Mouse (Mus musculus) left cerebral cortex, adult 8-10 months (tissue): Measurements from ENCODE around the gene Snx33. TPM values are rescaled to one million over a fixed set of nuclear protein-coding genes. Genes with fewer than 3 reads are reported as not detected.

Source experiments
- DNase-seq, 2 experiments: peaks; one replicate each; pipeline ENCODE4 v3.0.0; 2022; ENCODE audit warnings: low spot score in 2 of 2
- total RNA-seq, 4 experiments: library from RNA; stranded (reverse); gene quantifications; 2 replicates each; pipeline ENCODE4 v1.2.4; 2022

Snx33 gene
- total RNA-seq, 4 experiments from 2014 or later = 7.9 to 10.5 (median 8.9) TPM

- DNase-seq = peak in 1 of 2 experiments; percentile 48
These were observed 36.6 kb downstream of the Snx33 start for GRCm38 (mm10) chr9:56891517-56892011.

- no peak for DNase-seq
These were observed 37.5 kb downstream of the Snx33 start for GRCm38 (mm10) chr9:56890522-56891250.

GRCm38 (mm10) chr9:56889817-56890216, 38.4 kb downstream of the Snx33 start:
- peak; percentile 40 to 72 for DNase-seq

GRCm38 (mm10) chr9:56887581-56887980, 40.6 kb downstream of the Snx33 start:
- DNase-seq = no peak

- no peak for DNase-seq
These were observed 41.6 kb downstream of the Snx33 start for GRCm38 (mm10) chr9:56886601-56887000.

GRCm38 (mm10) chr9:56886113-56886512, 42.1 kb downstream of the Snx33 start:
- no peak for DNase-seq

- no peak for DNase-seq
These were observed 43.8 kb downstream of the Snx33 start for GRCm38 (mm10) chr9:56884328-56884727.

GRCm38 (mm10) chr9:56883470-56883869, 44.7 kb downstream of the Snx33 start:
- no peak for DNase-seq

GRCm38 (mm10) chr9:56882818-56883217, 45.4 kb downstream of the Snx33 start:
- DNase-seq = no peak

GRCm38 (mm10) chr9:56882283-56882682, 45.9 kb downstream of the Snx33 start:
- no peak for DNase-seq

- DNase-seq = no peak
These were observed 46.6 kb downstream of the Snx33 start for GRCm38 (mm10) chr9:56881539-56882082.

- DNase-seq = no peak
These were observed 47.4 kb downstream of the Snx33 start for GRCm38 (mm10) chr9:56880790-56881189.

- no peak for DNase-seq
These were observed 50.9 kb downstream of the Snx33 start for GRCm38 (mm10) chr9:56877284-56877683.

GRCm38 (mm10) chr9:56876784-56877183, 51.4 kb downstream of the Snx33 start:
- no peak for DNase-seq

GRCm38 (mm10) chr9:56873097-56873496, 55.1 kb downstream of the Snx33 start:
- DNase-seq = no peak

GRCm38 (mm10) chr9:56872105-56872903, 55.9 kb downstream of the Snx33 start:
- DNase-seq = no peak

- no peak for DNase-seq
These were observed 57.0 kb downstream of the Snx33 start for GRCm38 (mm10) chr9:56871191-56871590.

- no peak for DNase-seq
These were observed 57.4 kb downstream of the Snx33 start for GRCm38 (mm10) chr9:56870778-56871177.

GRCm38 (mm10) chr9:56869552-56869951, 58.6 kb downstream of the Snx33 start:
- DNase-seq = peak in 1 of 2 experiments; percentile 95

GRCm38 (mm10) chr9:56868292-56868691, 59.9 kb downstream of the Snx33 start:
- peak in 1 of 2 experiments; percentile 67 for DNase-seq
